Mouse (Mus musculus) stomach, postnatal 0 days (tissue): ENCODE results near the gene Zer1.
A peak's percentile ranks its signal among the peaks of the same experiment; 100 is the strongest.

Source experiments
- CTCF ChIP-seq: IDR thresholded peaks from 2 replicates; pipeline ENCODE4 v1.5.1; 2016; ENCODE audit warnings: antibody characterized with exemption, low read depth, mild to moderate bottlenecking, moderate library complexity
- EP300 ChIP-seq: optimal IDR thresholded peaks from 2 replicates; pipeline ENCODE3; 2016; ENCODE audit warnings: antibody characterized with exemption

DNA sequence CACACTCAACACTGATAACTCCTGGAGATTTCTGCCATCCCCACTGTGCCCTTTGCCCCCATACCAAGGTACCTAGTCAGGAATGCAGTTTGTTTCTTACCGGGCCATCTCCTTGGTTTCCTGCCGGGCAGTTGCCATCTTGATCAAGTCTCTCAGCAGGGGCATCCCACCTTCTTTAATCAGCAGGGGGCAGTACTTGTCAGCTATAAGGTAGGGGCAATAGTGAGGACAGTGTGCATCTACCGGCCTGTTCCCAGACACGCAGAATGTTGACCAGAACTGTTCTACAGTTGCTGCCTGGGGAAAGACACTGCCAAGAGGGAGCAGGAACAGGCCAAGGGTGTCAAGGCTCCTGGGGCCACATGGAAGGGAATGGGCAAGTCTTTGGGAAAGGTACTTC, 24.2 kb downstream of the Zer1 start:
- no peak for TF ChIP-seq EP300
- peak; percentile 35 for TF ChIP-seq CTCF
